Mouse (Mus musculus): ENCODE results near the gene Ano1.

The Ano1 gene

GRCm38 (mm10) chr7:144539146-144539545 lies 212.6 kb downstream of the Ano1 start:
- DNase-seq (ENCODE audit: low read depth, low spot score) = no peak

Data from c-Kit-negative CD71-positive TER-119-positive erythroid progenitor cells, embryonic 14.5 days (primary cell).